Mouse (Mus musculus) CH12F3 (cell line): ENCODE results near the gene Cdc42bpg.

Source experiments
- in situ Hi-C: fragments of 300-500 bp; cut with MboI; formaldehyde crosslinking; loops from 2 replicates; pipeline ENCODE4 v1.14.3; 2020; ENCODE audit warnings: low sequenced_read_pairs

Gene Cdc42bpg

DNA sequence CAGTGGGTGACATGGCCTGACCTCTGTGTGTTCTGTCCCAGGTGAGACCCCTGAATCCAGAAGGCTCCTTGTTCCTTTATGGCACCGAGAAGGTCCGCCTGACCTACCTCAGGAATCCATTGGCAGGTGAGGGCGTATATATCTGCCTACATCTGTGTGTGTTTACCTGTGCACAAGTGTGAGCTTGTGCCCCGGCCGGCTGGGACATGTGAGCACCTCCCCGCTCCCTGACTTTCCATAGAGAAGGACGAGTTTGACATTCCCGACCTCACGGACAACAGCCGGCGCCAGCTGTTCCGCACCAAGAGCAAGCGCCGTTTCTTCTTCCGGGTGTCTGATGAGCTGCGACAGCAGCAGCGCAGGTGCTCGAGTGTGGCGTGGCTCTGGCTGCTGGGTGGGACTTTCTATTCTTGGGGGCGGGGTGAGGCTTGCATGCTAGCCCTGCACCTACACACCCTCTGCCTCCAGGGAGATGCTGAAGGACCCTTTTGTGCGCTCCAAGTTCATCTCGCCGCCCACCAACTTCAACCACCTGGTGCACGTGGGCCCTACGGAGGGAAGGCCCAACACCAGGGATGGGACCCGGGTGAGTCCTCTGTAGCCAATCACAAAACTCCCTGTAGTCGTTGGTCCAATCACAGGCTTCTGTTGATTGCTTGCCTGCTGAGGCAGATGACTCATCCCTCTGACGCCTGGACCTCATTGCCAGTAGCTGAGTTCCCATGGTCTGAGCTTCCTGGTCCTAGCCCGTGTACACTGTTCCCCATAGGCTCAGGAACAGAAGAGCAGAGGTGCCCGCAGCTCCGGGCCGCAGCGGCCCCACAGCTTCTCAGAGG lies 15.7 kb downstream of the Cdc42bpg start:
- in situ Hi-C loops = no loop called here

DNA sequence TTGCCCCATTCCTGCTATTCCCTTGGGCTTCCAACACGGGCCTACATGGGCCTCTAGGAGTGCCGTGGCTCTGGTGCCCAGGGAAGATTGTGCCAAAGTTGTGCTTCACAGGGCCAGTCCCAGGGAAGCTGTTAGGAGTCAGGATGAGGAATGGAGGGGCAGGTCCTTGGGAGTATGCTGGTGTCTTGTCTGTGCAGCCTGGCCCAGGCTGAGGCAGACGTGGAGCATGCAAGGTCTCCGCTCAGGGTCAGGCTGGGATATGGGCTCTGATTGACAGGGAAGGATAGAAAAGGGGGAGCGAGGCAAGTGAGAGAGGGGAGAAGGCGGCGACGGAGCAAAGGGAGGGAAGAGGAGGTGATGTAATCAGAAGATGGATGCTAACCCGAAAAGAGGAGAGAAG lies 18.5 kb downstream of the Cdc42bpg start:
- in situ Hi-C loops = no loop called here

DNA sequence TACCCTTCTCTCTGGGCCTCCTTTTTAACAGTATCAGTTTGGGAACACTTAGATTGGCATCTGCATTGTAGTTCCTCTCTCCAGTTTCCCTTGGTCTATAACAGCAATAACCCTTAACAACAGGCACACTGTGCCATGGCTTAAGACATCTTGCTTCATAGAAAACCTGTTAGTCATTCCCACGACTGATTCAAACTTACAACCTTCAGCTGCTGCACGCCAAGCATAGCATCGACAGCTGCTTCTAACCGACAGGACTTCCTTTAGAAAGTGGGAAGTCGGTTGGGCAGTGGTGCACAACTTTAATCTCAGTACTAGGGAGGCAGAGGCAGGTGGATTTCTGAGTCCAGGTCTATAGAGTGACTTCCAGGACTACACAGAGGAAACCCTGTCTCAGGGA lies 24.9 kb downstream of the Cdc42bpg start:
- in situ Hi-C loops = no loop called here

DNA sequence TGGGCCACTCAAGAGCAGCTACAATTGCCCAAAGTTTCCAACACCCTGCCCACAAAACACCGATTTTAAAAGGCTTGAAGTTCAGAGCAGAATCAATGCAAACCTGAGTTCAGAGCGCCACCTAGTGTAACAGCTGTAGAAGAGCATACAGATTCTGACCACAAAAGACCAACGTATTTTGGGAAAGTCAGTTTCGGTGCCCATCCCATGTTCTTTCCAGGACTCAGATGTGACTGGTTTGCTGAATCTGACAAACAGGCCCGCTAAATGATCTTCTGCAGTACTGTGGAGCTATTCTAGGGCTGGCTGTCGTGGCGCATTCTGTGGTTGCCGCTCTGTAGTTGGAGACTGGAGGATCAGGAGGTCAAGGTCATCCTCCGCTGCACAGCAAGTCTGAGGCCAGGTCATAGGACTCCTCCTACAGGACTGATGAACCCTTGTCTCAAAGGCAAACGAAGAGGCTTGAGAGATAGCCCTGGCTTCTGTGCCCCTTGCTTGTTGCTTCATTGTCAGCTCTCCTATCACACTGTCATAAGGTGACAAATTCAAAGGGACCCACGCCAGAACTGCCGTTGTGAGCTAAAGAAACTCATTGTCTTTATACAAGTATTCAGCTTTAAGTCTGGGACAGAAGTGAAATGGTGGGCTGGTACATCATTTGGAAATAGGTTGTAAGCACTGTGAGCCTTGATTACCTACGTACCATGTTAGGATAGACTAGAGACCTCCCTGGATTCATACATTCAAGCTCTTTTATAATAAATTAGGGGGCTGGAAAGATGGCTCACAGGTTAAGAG lies 25.7 kb downstream of the Cdc42bpg start:
- in situ Hi-C loops = no loop called here

DNA sequence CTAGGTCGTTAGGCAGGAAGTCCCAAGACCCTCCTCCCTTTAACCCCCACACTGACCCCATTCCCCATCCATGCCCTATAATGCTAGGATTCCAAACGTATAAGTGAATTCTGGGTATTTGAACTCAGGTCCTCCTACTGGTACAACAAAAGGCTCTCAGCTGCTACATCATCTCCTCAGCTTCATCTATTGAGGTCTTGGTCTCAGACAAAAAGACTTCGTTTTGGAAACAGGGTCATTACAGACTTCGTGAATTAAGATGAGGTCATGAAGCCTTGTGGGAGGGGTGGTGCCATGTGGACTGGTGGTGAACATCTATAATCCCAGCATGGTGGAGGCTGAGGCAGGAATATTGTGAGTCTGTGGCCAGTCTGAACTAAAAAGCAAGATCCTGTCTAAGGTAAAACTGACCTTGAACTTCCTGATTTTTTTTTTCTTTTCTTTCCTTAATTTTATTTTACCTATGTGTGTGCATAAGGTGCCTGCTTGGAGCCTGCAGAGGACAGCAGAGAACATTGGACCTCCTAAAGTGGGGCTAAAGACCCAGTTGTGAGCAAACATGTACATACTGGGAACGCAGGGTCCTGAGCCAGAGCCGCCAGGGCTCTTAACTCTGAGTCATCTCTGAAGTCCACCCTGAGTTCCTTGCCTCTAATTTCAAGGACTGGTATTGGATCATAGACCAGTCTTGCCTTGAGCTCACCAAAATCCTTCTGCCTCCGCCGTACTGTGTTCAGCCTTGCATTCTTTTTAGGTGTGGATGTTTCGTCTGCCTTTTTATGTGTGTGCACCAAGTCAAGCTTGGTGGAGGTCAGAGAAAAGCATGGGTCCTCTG lies 27.7 kb downstream of the Cdc42bpg start:
- in situ Hi-C loops = no loop called here

DNA sequence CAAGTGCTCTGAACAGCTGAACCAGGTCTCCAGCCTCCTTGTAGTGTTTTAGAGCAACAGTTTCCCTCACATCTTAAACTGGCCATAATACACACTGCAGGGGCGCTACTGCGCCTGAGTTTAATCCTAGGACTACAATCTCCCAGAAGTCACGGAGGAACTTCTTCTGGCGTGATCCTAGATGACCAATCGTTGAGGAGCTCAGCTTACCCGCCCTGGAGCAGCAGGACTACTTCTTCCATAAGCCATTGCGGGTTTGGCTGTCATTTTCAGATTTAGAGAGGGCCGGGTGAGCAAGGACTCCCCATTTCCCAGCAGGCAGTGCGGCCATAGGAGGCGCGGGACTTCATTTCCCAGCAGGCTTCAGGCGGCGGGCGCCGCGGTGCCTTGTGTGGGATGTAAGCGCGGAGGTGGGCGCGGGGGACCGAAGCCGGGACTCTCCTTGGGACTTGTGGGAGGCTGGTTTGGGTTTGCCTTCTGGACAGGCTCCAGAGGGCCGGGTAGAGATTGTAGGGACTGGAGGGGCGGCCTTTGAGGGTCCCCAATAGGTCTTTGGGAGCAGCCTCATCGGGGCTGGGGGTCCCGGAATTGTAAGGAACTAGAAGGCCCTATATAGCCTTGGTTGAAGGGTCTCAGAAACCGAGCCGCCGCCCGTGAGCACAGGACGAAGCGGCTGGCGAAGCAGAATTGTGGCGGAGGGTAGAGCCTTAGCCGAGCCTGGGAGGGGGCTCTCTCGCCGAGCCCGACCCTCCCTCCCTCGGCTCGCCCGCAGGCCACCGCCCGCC lies 28.6 kb downstream of the Cdc42bpg start, which contains the start of gene Men1:
Gene Men1 (plus strand): TSS at position 307 of the 785 bp plus-strand sequence.
- in situ Hi-C loops = no loop called here

DNA sequence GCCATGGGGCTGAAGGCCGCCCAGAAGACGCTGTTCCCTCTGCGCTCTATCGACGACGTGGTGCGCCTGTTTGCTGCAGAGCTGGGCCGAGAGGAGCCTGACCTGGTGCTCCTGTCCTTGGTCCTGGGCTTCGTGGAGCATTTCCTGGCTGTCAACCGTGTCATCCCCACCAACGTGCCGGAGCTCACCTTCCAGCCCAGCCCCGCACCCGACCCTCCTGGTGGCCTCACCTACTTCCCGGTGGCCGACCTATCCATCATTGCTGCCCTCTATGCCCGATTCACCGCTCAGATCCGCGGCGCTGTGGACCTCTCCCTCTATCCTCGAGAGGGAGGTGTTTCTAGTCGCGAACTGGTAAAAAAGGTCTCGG lies 29.2 kb downstream of the Cdc42bpg start:
- in situ Hi-C loops = no loop called here

DNA sequence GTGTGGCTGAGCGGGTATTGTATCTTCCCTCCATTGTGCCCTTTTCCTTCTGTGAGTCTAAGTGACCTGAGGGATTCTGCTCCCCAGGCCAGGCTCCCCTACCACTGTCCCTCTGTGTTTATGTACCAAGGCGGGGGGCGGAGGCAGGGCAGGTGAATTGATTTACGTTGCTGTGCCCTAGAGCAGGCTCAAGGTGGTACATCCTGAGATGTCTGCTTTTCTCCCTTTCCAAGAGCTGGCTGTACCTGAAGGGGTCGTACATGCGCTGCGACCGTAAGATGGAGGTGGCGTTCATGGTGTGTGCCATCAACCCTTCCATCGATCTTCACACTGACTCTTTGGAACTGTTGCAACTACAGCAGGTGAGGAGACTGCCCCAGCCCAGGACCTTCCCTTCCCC lies 30.7 kb downstream of the Cdc42bpg start:
- in situ Hi-C loops = no loop called here

DNA sequence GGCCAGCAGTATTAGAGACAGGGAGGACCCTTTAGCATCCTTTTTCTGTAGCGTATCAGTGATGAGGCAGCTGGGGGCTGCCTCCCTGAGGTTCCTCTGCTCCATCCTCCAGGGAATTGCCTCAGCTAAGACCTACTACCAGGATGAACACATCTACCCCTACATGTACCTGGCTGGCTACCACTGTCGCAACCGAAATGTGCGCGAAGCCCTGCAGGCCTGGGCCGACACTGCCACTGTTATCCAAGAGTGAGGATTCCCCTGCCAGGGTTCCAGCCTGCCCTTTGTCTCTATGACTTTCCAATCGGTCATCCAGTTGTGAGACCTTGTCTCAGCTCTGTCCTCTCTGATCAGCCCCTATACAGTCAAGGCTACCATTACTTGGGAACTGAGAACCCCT lies 31.9 kb downstream of the Cdc42bpg start:
- in situ Hi-C loops = no loop called here

DNA sequence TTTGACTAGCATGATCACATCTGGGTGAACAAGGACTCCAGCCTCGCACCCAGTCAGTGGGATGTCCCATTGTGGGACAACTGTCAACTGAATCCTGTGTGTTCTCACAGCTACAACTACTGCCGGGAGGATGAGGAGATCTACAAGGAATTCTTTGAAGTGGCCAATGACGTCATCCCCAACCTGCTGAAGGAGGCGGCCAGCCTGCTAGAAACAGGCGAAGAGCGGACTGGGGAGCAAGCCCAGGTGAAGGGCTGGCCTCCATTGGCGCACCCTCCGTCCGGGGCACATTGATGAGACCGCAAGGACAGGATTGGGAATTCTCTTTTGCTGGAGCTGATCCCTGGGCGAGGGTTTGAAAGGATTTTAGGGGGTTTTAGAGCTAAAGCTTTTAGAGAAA lies 32.5 kb downstream of the Cdc42bpg start:
- in situ Hi-C loops = no loop called here

DNA sequence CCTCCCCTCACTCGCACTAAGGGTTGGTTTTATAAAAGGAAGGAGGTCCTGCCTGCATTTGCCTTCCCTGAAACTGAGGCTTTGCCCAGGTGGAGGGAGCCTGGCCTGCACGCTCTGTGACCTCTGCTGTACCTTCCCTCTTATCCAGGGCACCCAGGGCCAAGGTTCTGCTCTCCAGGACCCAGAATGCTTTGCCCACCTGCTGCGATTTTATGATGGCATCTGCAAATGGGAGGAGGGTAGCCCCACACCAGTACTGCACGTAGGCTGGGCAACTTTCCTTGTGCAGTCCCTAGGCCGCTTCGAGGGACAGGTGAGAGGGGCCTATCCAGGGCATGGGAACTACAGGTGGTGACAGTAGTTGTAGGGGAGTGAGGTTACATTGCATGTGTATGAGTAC lies 32.9 kb downstream of the Cdc42bpg start:
- in situ Hi-C loops = no loop called here

DNA sequence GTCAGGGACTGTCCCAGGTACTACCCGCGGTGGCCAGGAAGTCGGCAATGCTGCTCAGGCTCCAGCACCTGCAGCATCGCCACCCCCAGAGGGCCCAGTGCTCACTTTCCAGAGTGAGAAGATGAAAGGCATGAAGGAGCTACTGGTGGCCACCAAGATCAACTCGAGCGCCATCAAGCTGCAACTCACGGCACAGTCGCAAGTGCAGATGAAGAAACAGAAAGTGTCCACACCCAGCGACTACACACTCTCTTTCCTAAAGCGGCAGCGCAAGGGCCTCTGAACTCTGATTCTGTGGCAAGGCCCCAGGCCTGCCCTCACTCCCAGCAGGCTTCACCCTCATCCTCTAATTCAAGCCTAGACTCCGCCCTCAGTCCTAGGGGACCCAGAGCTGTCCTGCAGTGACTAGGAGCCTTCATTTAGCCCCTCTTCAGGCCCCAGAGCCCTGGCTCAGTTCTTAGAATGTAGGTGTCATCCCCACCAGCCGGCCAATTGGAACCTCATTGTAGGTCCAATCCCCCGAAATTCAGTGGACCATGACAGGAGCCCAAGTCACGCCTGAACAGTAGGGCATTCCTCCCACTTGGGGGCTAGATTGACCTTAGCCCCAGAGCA lies 33.7 kb downstream of the Cdc42bpg start:
- in situ Hi-C loops = no loop called here

DNA sequence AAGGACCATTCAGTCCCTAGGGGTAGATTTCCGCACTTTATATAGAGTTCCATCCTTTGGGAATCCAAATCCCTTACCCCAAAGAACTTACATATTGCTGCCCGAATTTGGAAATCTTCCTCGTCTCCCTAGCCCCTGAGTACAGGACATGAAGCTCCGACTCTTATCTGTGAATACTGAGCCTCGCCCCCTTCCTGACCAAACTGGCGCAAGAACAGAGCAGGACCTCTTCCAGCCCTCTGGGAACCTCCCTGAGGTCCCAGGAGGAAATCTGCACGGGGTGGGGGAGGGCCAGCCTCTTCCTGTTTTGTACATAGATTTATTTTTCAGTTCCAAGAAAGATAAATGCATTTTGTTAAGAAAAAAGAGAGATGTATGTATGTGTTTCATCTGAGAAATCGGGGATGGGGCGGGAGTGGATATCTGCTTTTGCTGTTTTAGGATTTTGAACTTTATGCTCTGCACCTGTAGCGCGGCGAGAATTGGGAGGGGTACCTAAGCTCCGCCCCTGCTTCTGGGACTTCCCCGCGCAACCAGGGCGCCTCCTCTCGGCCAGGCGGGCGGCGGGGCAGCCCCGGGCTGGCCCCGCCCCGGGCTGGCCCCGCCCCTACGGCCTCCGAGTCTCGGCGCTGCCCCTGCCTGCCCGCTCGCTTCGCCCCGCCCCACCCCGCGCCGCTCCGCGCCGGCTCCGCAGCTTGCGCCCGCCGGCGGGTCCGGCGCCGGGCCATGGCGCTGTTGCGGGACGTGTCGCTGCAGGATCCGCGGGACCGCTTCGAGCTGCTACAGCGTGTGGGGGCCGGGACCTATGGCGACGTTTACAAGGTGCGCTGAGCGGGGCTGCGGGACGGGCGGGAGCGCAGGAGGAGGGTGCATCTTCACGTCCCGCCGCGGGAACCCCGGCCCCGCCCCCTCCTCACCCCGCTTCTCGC lies 34.5 kb downstream of the Cdc42bpg start, which contains the start of gene Map4k2:
Gene Map4k2 (plus strand): TSS at position 612 of the 929 bp plus-strand sequence.
- in situ Hi-C loops = no loop called here

DNA sequence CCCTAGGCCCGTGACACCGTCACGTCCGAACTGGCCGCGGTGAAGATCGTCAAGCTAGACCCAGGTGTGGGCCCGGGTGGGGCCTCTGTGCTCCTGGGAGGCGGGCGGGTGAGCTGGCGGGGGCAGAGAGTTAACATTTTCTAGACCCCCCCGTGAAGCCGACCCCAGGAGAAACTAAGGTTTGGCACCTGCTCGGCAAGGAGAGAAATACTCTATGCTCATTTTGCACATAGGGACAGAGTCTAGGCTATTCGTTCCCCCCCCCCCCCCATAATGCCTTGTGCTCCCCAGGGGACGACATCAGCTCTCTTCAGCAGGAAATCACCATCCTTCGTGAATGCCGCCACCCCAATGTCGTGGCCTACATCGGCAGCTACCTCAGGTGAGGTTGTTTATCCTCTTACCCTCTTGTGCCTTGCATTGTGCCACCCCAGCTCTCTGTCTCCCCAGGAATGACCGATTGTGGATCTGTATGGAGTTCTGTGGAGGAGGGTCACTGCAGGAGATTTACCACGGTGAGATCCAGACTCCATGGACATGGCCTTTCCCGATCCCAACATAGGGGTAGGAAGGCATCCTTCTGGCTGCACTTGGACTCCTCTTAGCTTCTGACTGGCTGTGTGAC lies 35.3 kb downstream of the Cdc42bpg start:
- in situ Hi-C loops = no loop called here

DNA sequence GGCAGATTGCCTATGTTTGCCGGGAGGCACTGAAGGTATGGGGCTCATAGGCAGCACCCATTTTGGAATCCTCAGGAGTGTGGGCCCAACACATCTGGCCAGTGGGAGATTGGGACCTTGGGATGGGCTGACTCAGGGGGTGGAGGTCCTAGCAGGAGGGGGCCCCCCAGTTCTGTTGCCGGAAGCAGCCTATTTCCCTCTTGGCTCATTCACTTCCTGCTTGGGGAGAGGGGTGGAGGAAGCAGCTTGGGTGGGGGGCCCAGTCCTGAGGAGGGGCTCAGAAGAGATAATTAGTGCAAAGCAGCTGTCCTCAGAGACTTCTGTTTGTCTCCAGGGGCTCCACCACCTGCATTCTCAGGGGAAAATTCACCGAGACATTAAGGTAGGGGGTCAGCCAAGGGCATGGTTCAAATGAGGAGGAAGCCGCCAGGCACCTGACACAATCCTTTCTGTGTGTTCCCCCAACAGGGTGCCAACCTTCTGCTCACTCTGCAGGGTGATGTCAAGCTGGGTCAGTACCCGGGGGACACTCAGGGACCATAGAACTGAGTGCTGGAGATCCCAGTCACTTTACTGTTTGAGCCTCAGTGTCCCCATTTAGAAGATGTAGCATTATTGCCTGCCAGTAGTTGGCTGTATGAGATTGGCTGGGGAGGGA lies 36.1 kb downstream of the Cdc42bpg start:
- in situ Hi-C loops = no loop called here

DNA sequence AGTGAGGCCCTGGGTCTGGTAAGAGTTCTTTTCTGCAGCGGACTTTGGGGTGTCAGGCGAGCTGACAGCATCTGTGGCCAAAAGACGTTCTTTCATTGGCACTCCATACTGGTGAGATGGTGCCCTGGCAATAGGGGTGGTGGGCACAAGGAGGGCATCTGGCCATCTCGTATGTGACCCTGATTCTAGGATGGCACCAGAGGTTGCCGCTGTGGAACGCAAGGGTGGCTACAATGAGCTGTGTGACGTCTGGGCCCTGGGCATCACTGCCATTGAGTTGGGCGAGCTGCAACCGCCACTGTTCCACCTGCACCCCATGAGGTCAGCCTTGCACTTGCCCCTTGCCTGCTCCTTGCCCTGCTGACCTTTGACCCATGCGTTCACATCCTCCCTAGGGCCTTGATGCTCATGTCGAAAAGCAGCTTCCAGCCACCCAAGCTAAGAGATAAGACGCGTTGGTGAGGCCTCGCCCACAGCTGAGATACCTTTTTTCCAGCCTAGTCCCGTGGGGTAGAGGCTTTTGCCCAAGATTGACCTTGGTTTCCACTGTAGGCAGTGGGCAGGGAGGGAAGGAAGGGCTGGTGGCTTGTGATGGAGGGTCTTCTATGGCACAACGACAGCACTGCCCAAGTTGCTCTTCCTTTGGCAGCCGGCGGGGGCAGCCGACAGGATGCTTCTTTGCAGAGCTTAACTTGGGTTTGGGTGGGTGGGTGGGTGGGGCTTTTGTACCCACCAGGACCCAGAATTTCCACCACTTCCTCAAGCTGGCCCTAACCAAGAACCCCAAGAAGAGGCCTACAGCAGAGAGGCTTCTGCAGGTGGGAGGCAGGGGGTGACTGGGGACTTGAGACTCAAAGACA lies 37.0 kb downstream of the Cdc42bpg start:
- in situ Hi-C loops = no loop called here

DNA sequence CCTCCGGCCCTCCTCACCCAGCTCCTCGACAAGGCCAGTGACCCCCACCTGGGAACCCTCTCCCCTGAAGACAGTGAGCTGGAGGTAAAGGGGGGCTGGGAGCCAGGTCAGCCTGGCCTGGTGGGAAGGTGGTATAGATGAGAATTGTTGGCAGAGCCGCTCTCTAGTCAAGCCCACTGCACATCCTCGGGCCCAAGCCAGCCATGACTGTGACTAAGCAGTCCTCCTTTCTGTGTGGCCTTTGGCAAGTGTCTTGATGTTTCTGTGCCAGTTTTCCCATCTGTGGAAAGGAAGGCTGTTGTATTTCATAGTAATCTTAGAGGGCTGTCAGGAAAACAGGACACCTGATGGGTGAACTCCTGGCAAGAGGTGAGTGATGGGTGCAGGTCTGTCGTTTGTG lies 37.7 kb downstream of the Cdc42bpg start:
- in situ Hi-C loops = no loop called here
